Mouse (Mus musculus): Measurements from ENCODE around the gene Odf3.
A peak's percentile ranks its signal among the peaks of the same experiment; 100 is the strongest.

Gene Odf3

GRCm38 (mm10) chr7:140844905-140845665, 2.5 kb upstream of the Odf3 start, which contains the start of gene Scgb1c1:
Gene Scgb1c1, plus strand, starts transcription at chr7:140845547.
- DNase-seq = peak; percentile 72

DNA sequence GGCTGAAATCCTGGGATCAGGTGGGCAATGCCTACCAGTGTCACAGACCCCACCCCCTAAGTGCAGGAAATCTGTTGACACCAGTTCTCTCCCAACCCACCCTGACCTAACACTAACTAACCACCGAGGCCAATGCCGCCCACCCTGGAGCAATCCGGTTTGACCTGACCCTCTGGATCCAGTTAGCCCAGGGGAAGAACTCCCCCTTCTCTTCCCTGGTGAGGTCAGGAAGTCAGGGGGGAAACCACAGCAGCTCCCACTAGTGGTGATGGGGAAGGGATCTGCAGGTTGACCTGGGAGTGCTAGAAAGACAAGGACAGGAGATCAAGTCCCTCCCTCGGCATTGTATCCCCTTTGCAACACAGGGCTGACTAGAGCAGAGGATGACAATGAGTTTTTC, 1.9 kb upstream of the Odf3 start:
- no peak for DNase-seq

- no peak for DNase-seq
Observed at GRCm38 (mm10) chr7:140846676-140847075, 929 bp upstream of the Odf3 start.

GRCm38 (mm10) chr7:140848591-140848990, 986 bp downstream of the Odf3 start:
- no peak for DNase-seq

DNA sequence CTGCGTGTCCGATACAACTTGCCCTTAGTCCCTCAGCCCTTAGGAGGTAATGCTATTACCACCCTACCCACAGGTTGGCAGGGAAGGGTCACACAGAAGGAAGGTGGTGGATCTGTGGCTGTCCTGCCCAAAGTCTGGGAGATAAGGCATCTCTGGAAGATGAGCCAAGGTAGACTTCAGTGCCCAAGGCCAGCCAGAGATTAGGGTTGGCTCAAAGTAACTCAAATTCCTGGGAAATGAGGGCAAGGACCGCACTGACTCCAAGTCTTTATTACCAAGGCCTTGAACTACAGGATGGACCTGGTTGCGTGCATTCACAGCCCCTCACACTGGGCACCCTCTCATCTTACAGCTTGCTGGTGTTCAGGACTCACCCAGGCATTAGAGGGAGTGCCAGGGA, 4.3 kb downstream of the Odf3 start:
- DNase-seq = no peak

DNA sequence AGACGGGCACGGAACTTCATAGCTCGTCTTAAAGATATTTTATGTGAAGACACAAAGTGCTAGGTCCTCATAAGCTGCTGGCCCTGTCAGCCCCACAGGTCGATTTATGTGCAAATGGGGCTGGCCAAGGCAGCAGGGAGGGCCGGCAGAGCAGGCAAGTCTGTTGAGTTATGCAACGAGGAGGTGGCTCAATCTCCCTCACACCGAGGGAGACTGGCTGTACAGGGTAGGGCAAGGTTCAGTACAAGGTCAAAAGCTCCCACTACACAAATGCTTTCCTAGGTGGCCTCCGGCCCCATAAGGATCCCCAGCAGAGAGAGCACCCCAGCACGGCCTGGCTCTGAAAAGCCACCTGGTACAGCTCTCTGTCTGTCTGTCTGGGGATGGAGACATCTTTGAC, 5.8 kb downstream of the Odf3 start:
- peak; percentile 73 for DNase-seq

DNA sequence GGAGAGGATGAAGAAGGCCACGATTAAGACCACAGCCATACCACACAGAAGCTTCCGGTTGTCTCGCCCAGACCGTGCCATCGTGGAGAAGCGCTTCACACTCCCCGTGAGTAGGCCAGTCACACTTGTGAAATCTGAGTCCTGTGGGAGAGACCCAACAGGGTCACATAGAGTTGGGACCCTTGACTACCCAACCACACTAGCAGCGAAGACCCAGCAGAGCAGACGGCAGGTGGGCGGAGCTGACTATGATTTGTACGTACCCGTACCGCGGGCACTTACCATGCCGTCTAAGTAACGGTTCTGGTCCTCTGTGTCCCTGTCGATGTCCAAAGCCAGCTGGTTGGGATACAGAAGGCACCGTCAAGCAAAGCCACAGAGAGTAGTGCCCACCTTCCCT, 6.9 kb downstream of the Odf3 start:
- no peak for DNase-seq

- no peak for DNase-seq
Observed at GRCm38 (mm10) chr7:140855181-140855580, 7.6 kb downstream of the Odf3 start.

DNA sequence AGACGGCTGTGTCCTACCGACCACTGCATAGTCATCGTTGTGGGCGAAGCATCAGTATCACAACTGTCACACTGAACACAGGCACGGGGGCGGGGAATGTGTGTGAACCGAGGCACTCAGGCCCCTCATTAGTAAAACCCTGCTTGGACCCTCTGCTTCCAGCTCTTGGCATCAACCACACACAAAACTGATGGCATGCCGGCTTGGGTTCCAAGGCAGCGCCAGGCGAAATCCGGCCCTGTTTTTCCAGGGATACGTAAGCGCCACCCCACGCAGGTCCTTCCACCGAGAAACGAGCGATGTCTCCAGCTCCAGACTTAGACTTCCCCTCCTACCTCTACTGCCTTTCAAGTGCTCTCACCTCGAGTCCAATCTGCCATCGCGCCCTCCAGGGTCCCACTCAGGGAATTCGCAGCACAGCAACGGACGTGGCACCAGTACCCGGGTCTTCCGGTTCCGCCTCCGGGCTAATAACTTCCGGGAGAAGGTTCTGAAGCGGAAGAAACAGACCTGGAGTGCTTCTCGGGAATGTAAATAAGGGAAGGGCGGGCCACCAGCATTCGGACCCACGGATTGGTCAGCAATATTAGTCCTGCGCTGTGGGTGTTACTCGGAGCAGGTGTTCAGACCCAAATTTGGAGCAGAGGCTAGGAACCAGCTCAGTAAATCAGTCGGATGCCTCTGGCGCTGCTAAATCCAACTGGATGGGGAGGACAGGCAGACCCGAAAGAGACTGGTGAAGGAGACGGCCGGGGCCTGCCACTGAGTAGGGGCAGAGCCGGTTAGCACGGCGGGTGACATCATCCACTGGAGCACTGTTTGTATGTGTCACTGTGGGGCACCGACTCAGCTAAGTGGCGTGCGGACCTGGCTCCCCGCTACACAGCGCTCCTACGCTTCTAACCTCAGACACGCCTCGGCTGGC, 8.5 kb downstream of the Odf3 start, which contains the start of gene Gm45785:
TSS of gene Gm45785 (minus strand) at position 472 of the 925 bp plus-strand sequence.
- peak; percentile 94 for DNase-seq

DNA sequence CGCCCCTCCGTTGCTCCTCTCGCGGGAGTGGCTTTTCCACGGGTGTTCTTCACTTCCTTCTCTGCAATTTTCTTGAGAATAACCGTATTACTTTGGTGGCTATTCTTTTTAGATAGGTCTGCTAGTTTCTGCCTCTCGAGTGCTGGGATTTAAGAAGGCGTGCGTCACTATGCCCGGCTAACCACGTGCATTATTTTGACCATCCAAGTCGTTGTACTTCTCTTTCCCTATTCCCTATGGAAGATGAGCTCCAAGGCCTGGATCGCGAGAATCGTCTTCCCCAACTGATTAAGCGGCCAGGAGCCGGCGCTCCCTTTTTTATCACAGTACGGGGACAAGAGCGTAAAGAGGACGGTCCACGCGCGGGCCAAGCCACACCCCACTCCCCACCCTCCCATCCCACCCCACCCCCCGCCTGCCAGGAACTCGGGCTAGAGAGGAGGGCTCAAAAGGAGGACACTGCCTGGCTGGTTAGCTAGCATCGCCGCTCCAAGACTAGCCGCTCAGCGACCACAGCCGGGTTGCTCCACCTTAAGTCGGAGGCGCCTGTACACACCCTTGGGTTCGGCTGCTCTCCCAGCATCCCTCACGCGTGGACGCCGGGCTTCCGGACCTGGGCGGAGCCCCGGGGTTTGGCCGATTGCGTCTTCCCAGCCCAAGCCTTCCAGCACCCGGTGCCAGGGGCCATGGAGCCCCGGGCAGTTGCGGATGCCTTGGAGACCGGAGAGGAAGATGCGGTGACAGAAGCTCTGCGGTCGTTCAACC, 9.4 kb downstream of the Odf3 start, which contains the start of gene Ric8a:
TSS of gene Ric8a (plus strand) at position 173 of the 765 bp plus-strand sequence.
- peak; percentile 90 for DNase-seq

DNA sequence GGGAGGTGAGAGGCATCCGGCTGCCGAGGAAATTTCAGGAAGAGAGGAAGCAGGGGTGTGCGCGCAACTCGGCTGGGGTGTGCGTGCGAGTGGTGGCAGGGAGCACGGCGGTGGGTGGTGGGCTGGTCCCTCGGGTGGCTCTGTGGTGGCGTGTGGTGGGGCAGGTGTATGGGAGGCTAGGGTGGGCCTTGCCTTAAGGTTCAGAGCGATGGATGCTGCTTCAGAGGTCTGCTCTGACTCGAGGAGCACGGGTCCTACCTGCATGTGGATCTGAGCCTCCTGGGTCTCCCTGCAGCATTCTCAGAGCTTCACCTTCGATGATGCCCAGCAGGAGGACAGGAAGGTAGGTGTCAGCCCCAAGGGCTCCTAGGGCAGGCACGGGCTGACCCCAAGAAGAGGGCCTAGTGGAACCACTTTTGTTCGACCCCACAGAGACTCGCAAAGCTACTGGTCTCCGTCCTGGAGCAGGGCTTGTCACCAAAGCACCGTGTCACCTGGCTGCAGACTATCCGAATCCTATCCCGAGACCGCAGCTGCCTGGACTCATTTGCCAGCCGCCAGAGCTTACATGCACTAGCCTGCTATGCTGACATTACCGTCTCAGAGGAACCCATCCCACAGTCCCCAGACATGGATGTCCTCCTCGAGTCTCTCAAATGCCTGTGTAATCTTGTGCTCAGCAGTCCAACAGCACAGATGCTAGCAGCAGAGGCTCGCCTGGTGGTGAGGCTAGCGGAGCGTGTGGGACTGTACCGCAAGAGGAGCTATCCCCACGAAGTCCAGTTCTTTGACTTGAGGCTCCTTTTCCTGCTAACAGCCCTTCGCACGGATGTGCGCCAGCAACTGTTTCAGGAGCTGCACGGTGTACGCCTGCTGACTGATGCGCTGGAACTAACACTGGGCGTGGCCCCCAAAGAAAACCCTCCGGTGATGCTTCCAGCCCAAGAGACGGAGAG, 10.2 kb downstream of the Odf3 start, which contains the start of gene Bet1l:
TSS of gene Bet1l (minus strand) at position 28 of the 956 bp plus-strand sequence.
- DNase-seq = no peak

DNA sequence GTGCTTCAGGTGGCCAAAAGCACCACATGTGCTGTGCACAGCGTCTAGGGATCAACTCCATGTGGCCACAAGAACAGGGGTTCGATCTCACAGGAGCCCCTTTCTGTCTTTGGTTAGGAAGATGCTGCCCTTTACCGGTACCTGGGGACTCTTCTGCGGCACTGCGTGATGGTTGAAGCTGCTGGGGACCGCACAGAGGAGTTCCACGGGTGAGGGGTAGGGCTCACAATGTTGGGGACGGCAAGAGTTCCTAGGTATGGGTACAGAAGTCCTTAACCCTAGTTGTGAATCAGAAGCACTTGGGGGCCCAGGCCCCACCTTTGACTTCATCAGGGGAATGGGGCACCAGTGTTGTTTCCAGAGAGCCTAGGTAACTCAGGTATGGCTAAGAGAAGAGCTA, 11.1 kb downstream of the Odf3 start:
- DNase-seq = no peak

GRCm38 (mm10) chr7:140859997-140860396, 12.4 kb downstream of the Odf3 start:
- DNase-seq = no peak

- DNase-seq = no peak
Observed at GRCm38 (mm10) chr7:140860728-140861127, 13.1 kb downstream of the Odf3 start.

- no peak for DNase-seq
Observed at GRCm38 (mm10) chr7:140864761-140865160, 17.2 kb downstream of the Odf3 start.

- no peak for DNase-seq
Observed at GRCm38 (mm10) chr7:140874224-140874623, 26.6 kb downstream of the Odf3 start.

- no peak for DNase-seq
Observed at GRCm38 (mm10) chr7:140877364-140877763, 29.8 kb downstream of the Odf3 start.

- DNase-seq = no peak
Observed at GRCm38 (mm10) chr7:140879355-140879754, 31.8 kb downstream of the Odf3 start.

- peak; percentile 61 for DNase-seq
Observed at GRCm38 (mm10) chr7:140880419-140880818, 32.8 kb downstream of the Odf3 start.

DNA sequence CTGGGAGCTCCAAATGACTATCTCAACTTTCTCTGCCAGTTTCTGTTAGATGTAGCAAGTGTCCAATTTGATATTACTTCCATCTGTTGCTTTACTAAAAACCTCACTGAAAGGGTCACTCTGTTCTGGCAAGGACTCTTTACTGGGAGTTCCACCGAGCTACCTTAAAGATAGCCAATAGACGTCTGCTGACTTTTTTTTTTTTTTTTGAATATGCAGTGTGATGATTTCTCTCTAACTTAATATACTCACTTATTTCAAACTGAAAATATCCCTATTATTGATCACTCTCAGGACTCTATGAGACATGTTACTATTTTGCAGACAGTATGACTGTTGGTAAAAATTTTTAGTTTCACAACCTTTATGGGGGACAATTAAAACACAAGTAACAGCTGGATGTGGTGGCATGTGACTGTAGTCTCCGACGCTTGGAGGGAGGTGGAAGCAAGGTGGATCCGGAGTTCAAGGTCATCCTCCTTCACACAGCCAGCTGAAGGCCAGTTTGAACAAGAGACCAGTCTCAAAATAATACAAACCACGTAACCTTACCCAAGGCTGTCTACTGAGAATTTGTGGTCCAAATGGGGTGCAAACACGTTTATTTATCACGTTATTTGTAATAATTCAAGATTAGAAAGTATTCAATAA, 33.4 kb downstream of the Odf3 start:
- peak; percentile 45 for DNase-seq
